Mouse (Mus musculus) midbrain, embryonic 16.5 days (tissue): ENCODE measurements at regions not wholly inside any gene's neighbourhood (a gene's known extent, or its start where the extent isn't known, plus 50 kb on each side); places are given as distances from the start of the nearest gene placed in this dataset.

Experiments
- ATAC-seq: fragments of 200-750 bp; cut with Nextera tagmentation; 2 replicates; pipeline ENCODE4 v1.8.0; 2017; ENCODE audit warnings: moderate TSS enrichment
- H3K27ac ChIP-seq: fragments of 300-500 bp; sonication (generic); 2 replicates; pipeline ENCODE4 v1.5.1; 2014; ENCODE audit warnings: mild to moderate bottlenecking, low read length, mixed read lengths
- H3K27me3 ChIP-seq: fragments of 300-500 bp; sonication (generic); 2 replicates; pipeline ENCODE4 v1.6.1; 2014; ENCODE audit warnings: low read depth, low read length, mixed read lengths; ENCODE audit not compliant: control insufficient read depth, insufficient read depth
- H3K36me3 ChIP-seq: fragments of 300-500 bp; sonication (generic); 2 replicates; pipeline ENCODE4 v1.6.1; 2014; ENCODE audit warnings: mild to moderate bottlenecking, low read length, moderate library complexity, mixed read lengths; ENCODE audit not compliant: control insufficient read depth, insufficient read depth
- H3K4me1 ChIP-seq: fragments of 300-500 bp; sonication (generic); 2 replicates; pipeline ENCODE4 v1.6.1; 2014; ENCODE audit warnings: mild to moderate bottlenecking, low read length, mixed read lengths; ENCODE audit not compliant: control insufficient read depth, insufficient read depth
- H3K4me2 ChIP-seq: fragments of 300-500 bp; sonication (generic); 2 replicates; pipeline ENCODE4 v1.6.1; 2014; ENCODE audit warnings: mild to moderate bottlenecking, low read length, mixed read lengths
- H3K4me3 ChIP-seq: fragments of 300-500 bp; sonication (generic); 2 replicates; pipeline ENCODE4 v1.5.1; 2014; ENCODE audit warnings: low read depth, mild to moderate bottlenecking, low read length, moderate library complexity, mixed read lengths
- H3K9ac ChIP-seq: fragments of 300-500 bp; sonication (generic); 2 replicates; pipeline ENCODE4 v1.6.1; 2014; ENCODE audit warnings: low read depth, low read length, mixed read lengths
- H3K9me3 ChIP-seq: fragments of 300-500 bp; sonication (generic); replicated peaks from 2 replicates; pipeline ENCODE4 v1.6.1; 2014; ENCODE audit warnings: mild to moderate bottlenecking, low read length, mixed read lengths; ENCODE audit not compliant: control insufficient read depth, poor library complexity, severe bottlenecking
- WGBS: fragments of 180-500 bp; shearing (Covaris S2); extraction: QIAGEN DNeasy Blood & Tissue Kit; methylation state at CpG from one replicate; pipeline ENCODE4 v1.1.7; 2014; 5-methylcytosine and 5-hydroxymethylcytosine counted together

DNA sequence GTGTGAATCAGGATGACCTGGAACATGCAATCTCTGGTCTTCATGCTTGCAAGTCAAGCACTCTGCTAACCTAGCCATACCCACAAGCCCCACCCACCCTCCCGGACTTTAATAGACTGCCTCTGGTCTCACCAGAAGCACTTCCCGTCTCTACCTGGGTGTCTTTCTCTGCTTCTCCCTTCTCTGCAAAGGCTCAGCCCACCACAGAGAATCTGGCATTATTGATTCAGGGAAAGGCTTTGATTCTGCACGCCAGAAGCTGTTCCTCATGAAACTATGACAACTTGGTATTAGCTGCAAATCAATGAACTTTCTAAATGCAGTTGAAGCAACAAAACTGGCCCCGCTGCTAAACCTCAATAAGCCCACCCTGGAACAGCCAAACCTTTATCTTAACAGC, 66.1 kb upstream of the Auts2 start:
- no peak overlapping the region for H3K9ac ChIP-seq
- no peak overlapping the region for H3K27ac ChIP-seq
- WGBS: 18% methylated on average over 4 of the region's 4 CpGs
- no peak overlapping the region for H3K4me3 ChIP-seq
- no peaks in the 10 kb centered on the region for H3K9me3 ChIP-seq
- no peak overlapping the region for H3K4me2 ChIP-seq
- H3K36me3 ChIP-seq: no peaks in the 10 kb centered on the region
- H3K27me3 ChIP-seq: no peaks in the 10 kb centered on the region
- peaks cover 2% of the 10 kb centered on the region; the same call in 1 of the 2 replicates for H3K4me1 ChIP-seq
- ATAC-seq: no peak

DNA sequence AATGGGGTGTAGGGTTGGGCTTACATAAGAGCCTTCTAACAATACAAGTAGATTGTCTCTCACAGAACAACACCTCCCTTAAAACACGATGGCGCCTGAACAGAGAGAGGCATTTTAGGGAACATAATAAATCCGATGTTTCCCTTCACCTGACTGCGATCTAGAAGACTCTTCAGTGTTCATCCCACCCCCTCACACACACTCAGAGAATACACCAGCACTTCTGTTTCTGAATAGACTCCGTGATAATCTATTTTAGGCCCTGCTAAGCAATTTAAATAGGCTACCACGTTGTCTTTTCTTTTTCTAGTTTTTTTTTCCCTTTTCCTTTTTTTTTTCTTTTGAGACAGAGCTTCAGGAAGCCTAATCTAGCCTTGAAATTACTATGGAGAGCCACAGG, 63.1 kb upstream of the Auts2 start:
- ATAC-seq: no peak
- no peaks in the 10 kb centered on the region for H3K36me3 ChIP-seq
- H3K9me3 ChIP-seq: no peaks in the 10 kb centered on the region
- no peak overlapping the region for H3K4me2 ChIP-seq
- 41% methylated on average over 6 of the region's 6 CpGs for WGBS
- no peaks in the 10 kb centered on the region for H3K27me3 ChIP-seq
- no peak overlapping the region for H3K9ac ChIP-seq
- H3K4me1 ChIP-seq: peaks cover 2% of the 10 kb centered on the region; the same call in 1 of the 2 replicates
- H3K27ac ChIP-seq: no peak overlapping the region
- H3K4me3 ChIP-seq: no peak overlapping the region

DNA sequence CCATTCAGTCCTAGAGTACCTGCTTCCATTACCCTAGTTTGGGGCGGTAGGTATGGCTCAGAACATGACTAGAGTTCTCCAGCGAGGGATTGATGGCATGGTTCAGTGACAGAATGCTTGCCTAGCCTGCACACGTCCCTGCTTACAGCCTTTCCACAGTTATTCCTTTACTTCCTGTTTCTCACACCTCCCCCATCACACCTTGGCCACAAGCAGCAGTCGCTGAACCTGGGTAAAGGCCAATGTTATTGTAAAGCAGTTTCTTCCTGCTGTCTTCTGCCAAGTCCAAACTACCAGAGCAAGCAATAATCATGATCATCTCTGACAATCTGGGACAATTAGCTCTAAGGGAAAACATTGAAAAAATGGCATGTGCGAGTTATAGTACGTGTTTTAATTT, 51.7 kb upstream of the Auts2 start:
- H3K27me3 ChIP-seq: peaks cover 2% of the 10 kb centered on the region; the same call in 1 of the 2 replicates
- no peaks in the 10 kb centered on the region for H3K9me3 ChIP-seq
- H3K4me3 ChIP-seq: no peak overlapping the region
- H3K4me1 ChIP-seq: no peaks in the 10 kb centered on the region; the same call in 1 of the 2 replicates
- no peak overlapping the region for H3K4me2 ChIP-seq
- H3K36me3 ChIP-seq: no peaks in the 10 kb centered on the region
- 85% methylated on average over 6 of the region's 6 CpGs for WGBS
- no peak overlapping the region for H3K27ac ChIP-seq
- H3K9ac ChIP-seq: no peak overlapping the region
- ATAC-seq: no peak
